Mouse (Mus musculus) midbrain, embryonic 12.5 days (tissue): ENCODE results near the gene P3h4. TPM values are rescaled to one million over a fixed set of nuclear protein-coding genes. Genes with fewer than 3 reads are reported as not detected.

Experiments used
- ATAC-seq: fragments of 200-750 bp; cut with Nextera tagmentation; 2 replicates; pipeline ENCODE4 v1.8.0; 2017; ENCODE audit warnings: low read depth, moderate TSS enrichment, moderate library complexity; ENCODE audit not compliant: low FRiP score
- H3K27ac ChIP-seq: fragments of 300-500 bp; sonication (generic); replicated peaks from 2 replicates; pipeline ENCODE4 v1.5.1; 2016; ENCODE audit warnings: mild to moderate bottlenecking
- H3K27me3 ChIP-seq: fragments of 300-500 bp; sonication (generic); 2 replicates; pipeline ENCODE4 v1.6.1; 2016; ENCODE audit warnings: mild to moderate bottlenecking
- H3K36me3 ChIP-seq: fragments of 300-500 bp; sonication (generic); 2 replicates; pipeline ENCODE4 v1.6.1; 2016
- H3K4me1 ChIP-seq: fragments of 300-500 bp; sonication (generic); 2 replicates; pipeline ENCODE4 v1.6.1; 2016
- H3K4me2 ChIP-seq: fragments of 300-500 bp; sonication (generic); replicated peaks from 2 replicates; pipeline ENCODE4 v1.6.1; 2016; ENCODE audit warnings: mild to moderate bottlenecking, moderate library complexity
- H3K4me3 ChIP-seq: fragments of 300-500 bp; sonication (generic); 2 replicates; pipeline ENCODE4 v1.5.1; 2016; ENCODE audit warnings: mild to moderate bottlenecking
- H3K9ac ChIP-seq: fragments of 300-500 bp; sonication (generic); replicated peaks from 2 replicates; pipeline ENCODE4 v1.6.1; 2016; ENCODE audit warnings: mild to moderate bottlenecking, moderate library complexity
- H3K9me3 ChIP-seq: fragments of 300-500 bp; sonication (generic); 2 replicates; pipeline ENCODE4 v1.6.1; 2016; ENCODE audit warnings: mild to moderate bottlenecking
- WGBS: fragments of 180-500 bp; shearing (Covaris S2); methylation state at CpG from one replicate; pipeline ENCODE4 v1.1.7; 2016; 5-methylcytosine and 5-hydroxymethylcytosine counted together
- polyA plus RNA-seq: library from polyadenylated mRNA; unstranded; fragments of >200 nt; fragmentation: Nextera tagmentation; extraction: Ambion mirVana; gene quantifications from 2 replicates; pipeline ENCODE4 v1.2.1, GENCODE M21; 2016

P3h4 gene
- polyA plus RNA-seq, 1 experiment from 2014 or later = 25.4 TPM

- H3K9me3 ChIP-seq = no peaks in the 10 kb centered on the region
- no peaks in the 10 kb centered on the region for H3K27me3 ChIP-seq
- H3K36me3 ChIP-seq = peaks cover 33% of the 10 kb centered on the region
- H3K4me1 ChIP-seq = peaks cover 5% of the 10 kb centered on the region; the same call in 1 of the 2 replicates
- ATAC-seq = no peak
- no peak overlapping the region for H3K9ac ChIP-seq
- H3K4me2 ChIP-seq = no peak overlapping the region
- no peak overlapping the region for H3K27ac ChIP-seq
- WGBS = 86% methylated on average over 9 of the region's 9 CpGs
- no peak overlapping the region for H3K4me3 ChIP-seq
These were observed 14.1 kb upstream of the P3h4 start for GRCm38 (mm10) chr11:100428612-100429199.

- Histone ChIP-seq H3K27ac (no peak overlapping the region), H3K9ac (no peak overlapping the region), H3K27me3 (no peaks in the 10 kb centered on the region), H3K36me3 (peaks cover 21% of the 10 kb centered on the region), H3K9me3 (no peaks in the 10 kb centered on the region), H3K4me3 (no peak overlapping the region), H3K4me2 (no peak overlapping the region), H3K4me1 (peaks cover 5% of the 10 kb centered on the region; the same call in 1 of the 2 replicates)
- 95% methylated on average over 3 of the region's 3 CpGs for WGBS
- no peak for ATAC-seq
These were observed 12.2 kb upstream of the P3h4 start for GRCm38 (mm10) chr11:100426820-100427219.

- Histone ChIP-seq H3K27me3 (no peaks in the 10 kb centered on the region), H3K4me3 (no peak overlapping the region), H3K27ac (no peak overlapping the region; the same call in 1 of the 2 replicates), H3K36me3 (peaks cover 17% of the 10 kb centered on the region), H3K9me3 (no peaks in the 10 kb centered on the region), H3K9ac (0 out of 2 replicates have a peak overlapping the region, but pooled peaks have one; percentile 20), H3K4me2 (no peak overlapping the region), H3K4me1 (peaks cover 5% of the 10 kb centered on the region; the same call in 1 of the 2 replicates)
- no peak for ATAC-seq
- WGBS = 31% methylated on average over 7 of the region's 7 CpGs
These were observed 11.2 kb upstream of the P3h4 start for GRCm38 (mm10) chr11:100425851-100426250.

- no peak overlapping the region for H3K27ac ChIP-seq
- H3K27me3 ChIP-seq = no peaks in the 10 kb centered on the region
- WGBS = 89% methylated on average over 7 of the region's 7 CpGs
- H3K4me2 ChIP-seq = no peak overlapping the region
- no peak for ATAC-seq
- no peaks in the 10 kb centered on the region for H3K9me3 ChIP-seq
- H3K4me3 ChIP-seq = no peak overlapping the region
- H3K4me1 ChIP-seq = peaks cover 5% of the 10 kb centered on the region; the same call in 1 of the 2 replicates
- no peaks in the 10 kb centered on the region for H3K36me3 ChIP-seq
- H3K9ac ChIP-seq = peak overlapping the region; percentile 4; the same call in 1 of the 2 replicates
These were observed 9.2 kb upstream of the P3h4 start for GRCm38 (mm10) chr11:100423836-100424235.

- Histone ChIP-seq H3K27ac (no peak overlapping the region), H3K9me3 (no peaks in the 10 kb centered on the region), H3K9ac (no peak overlapping the region), H3K4me1 (peaks cover 5% of the 10 kb centered on the region; the same call in 1 of the 2 replicates), H3K36me3 (no peaks in the 10 kb centered on the region), H3K4me3 (no peak overlapping the region), H3K27me3 (peaks cover 10% of the 10 kb centered on the region), H3K4me2 (no peak overlapping the region)
- 66% methylated on average over 8 of the region's 8 CpGs for WGBS
- no peak for ATAC-seq
These were observed 6.9 kb upstream of the P3h4 start for GRCm38 (mm10) chr11:100421537-100421936.

GRCm38 (mm10) chr11:100414914-100415822 is 532 bp upstream of the P3h4 start, which contains the start of gene Fkbp10:
Gene Fkbp10, plus strand, starts transcription at chr11:100415697.
- peaks cover 19% of the 10 kb centered on the region; the same call in 1 of the 2 replicates for H3K4me1 ChIP-seq

GRCm38 (mm10) chr11:100413541-100413940 is 1.1 kb downstream of the P3h4 start:
- peaks cover 53% of the 10 kb centered on the region for H3K27me3 ChIP-seq
- peak overlapping the region; percentile 63 for H3K4me2 ChIP-seq
- H3K4me1 ChIP-seq = peaks cover 19% of the 10 kb centered on the region; the same call in 1 of the 2 replicates
- H3K36me3 ChIP-seq = peaks cover 3% of the 10 kb centered on the region; the same call in 1 of the 2 replicates
- H3K4me3 ChIP-seq = peak overlapping the region; percentile 57
- H3K9ac ChIP-seq = peak overlapping the region; percentile 67
- 80% methylated on average over 11 of the region's 11 CpGs for WGBS
- ATAC-seq = no peak
- no peak overlapping the region for H3K27ac ChIP-seq
- no peaks in the 10 kb centered on the region for H3K9me3 ChIP-seq

More at GRCm38 (mm10) chr11:100414914-100415822, 532 bp upstream of the P3h4 start, which contains the start of gene Fkbp10:
- Histone ChIP-seq H3K27me3 (peaks cover 53% of the 10 kb centered on the region), H3K9me3 (no peaks in the 10 kb centered on the region), H3K4me2 (peak within 1 kb of the TSS; percentile 63), H3K4me3 (peak within 1 kb of the TSS; percentile 57), H3K36me3 (peaks cover 3% of the 10 kb centered on the region; the same call in 1 of the 2 replicates), H3K9ac (peak within 1 kb of the TSS; percentile 67), H3K27ac (peak within 1 kb of the TSS; percentile 68)
- WGBS = under 1% methylated on average over 31 of the region's 31 CpGs
- ATAC-seq = 0 out of 2 replicates have a peak, but pooled peaks have one; percentile 9

- Histone ChIP-seq H3K27ac (no peak overlapping the region), H3K27me3 (peaks cover 45% of the 10 kb centered on the region), H3K9ac (no peak overlapping the region), H3K4me3 (no peak overlapping the region), H3K4me2 (no peak overlapping the region), H3K36me3 (peaks cover 3% of the 10 kb centered on the region; the same call in 1 of the 2 replicates), H3K4me1 (peaks cover 19% of the 10 kb centered on the region; the same call in 1 of the 2 replicates), H3K9me3 (no peaks in the 10 kb centered on the region)
- WGBS = 84% methylated on average over 11 of the region's 11 CpGs
- no peak for ATAC-seq
These were observed 2.9 kb downstream of the P3h4 start for GRCm38 (mm10) chr11:100411736-100412135.

GRCm38 (mm10) chr11:100409686-100410085 is 5.0 kb downstream of the P3h4 start:
- ATAC-seq = no peak
- Histone ChIP-seq H3K4me2 (no peak overlapping the region), H3K4me3 (no peak overlapping the region), H3K27me3 (peaks cover 25% of the 10 kb centered on the region), H3K4me1 (peaks cover 9% of the 10 kb centered on the region; the same call in 1 of the 2 replicates), H3K9ac (no peak overlapping the region), H3K9me3 (no peaks in the 10 kb centered on the region), H3K27ac (no peak overlapping the region), H3K36me3 (peaks cover 3% of the 10 kb centered on the region; the same call in 1 of the 2 replicates)
- 88% methylated on average over 3 of the region's 3 CpGs for WGBS

- Histone ChIP-seq H3K27me3 (peaks cover 18% of the 10 kb centered on the region), H3K36me3 (peaks cover 3% of the 10 kb centered on the region; the same call in 1 of the 2 replicates), H3K9ac (no peak overlapping the region), H3K4me2 (no peak overlapping the region), H3K4me3 (no peak overlapping the region), H3K27ac (no peak overlapping the region), H3K9me3 (no peaks in the 10 kb centered on the region), H3K4me1 (peaks cover 7% of the 10 kb centered on the region; the same call in 1 of the 2 replicates)
- 90% methylated on average over 12 of the region's 12 CpGs for WGBS
- no peak for ATAC-seq
These were observed 5.7 kb downstream of the P3h4 start for GRCm38 (mm10) chr11:100408835-100409462.

GRCm38 (mm10) chr11:100408076-100408834 is 6.4 kb downstream of the P3h4 start:
- no peak overlapping the region for H3K4me2 ChIP-seq
- WGBS = 47% methylated on average over 10 of the region's 10 CpGs
- H3K4me1 ChIP-seq = peaks cover 1% of the 10 kb centered on the region; the same call in 1 of the 2 replicates
- H3K27me3 ChIP-seq = peaks cover 11% of the 10 kb centered on the region
- H3K4me3 ChIP-seq = no peak overlapping the region
- H3K36me3 ChIP-seq = peaks cover 3% of the 10 kb centered on the region; the same call in 1 of the 2 replicates
- no peaks in the 10 kb centered on the region for H3K9me3 ChIP-seq
- no peak overlapping the region for H3K27ac ChIP-seq
- no peak overlapping the region for H3K9ac ChIP-seq
- ATAC-seq = no peak
